Mouse (Mus musculus) neural tube, embryonic 12.5 days (tissue): ENCODE results near the gene Ssxb3. TPM values are rescaled to one million over a fixed set of nuclear protein-coding genes. Genes with fewer than 3 reads are reported as not detected.
"Not testable (repeated sequence)": the region's sequence is repeated elsewhere in the genome, so short reads cannot be mapped to it uniquely, and the experiment has no call there.

Source experiments
- ATAC-seq: fragments of 200-750 bp; cut with Nextera tagmentation; 2 replicates; pipeline ENCODE4 v1.8.0; 2017; ENCODE audit warnings: low read depth, mild to moderate bottlenecking, moderate TSS enrichment, moderate library complexity; ENCODE audit not compliant: low FRiP score
- H3K27ac ChIP-seq: fragments of 300-500 bp; sonication (generic); 2 replicates; pipeline ENCODE4 v1.5.1; 2016
- H3K27me3 ChIP-seq: fragments of 300-500 bp; sonication (generic); replicated peaks from 2 replicates; pipeline ENCODE4 v1.6.1; 2016; ENCODE audit warnings: mild to moderate bottlenecking
- H3K36me3 ChIP-seq: fragments of 300-500 bp; sonication (generic); 2 replicates; pipeline ENCODE4 v1.6.1; 2016; ENCODE audit warnings: mild to moderate bottlenecking
- H3K4me1 ChIP-seq: fragments of 300-500 bp; sonication (generic); 2 replicates; pipeline ENCODE4 v1.6.1; 2016
- H3K4me2 ChIP-seq: fragments of 300-500 bp; sonication (generic); replicated peaks from 2 replicates; pipeline ENCODE4 v1.6.1; 2016; ENCODE audit warnings: mild to moderate bottlenecking
- H3K4me3 ChIP-seq: fragments of 300-500 bp; sonication (generic); 2 replicates; pipeline ENCODE4 v1.5.1; 2016
- H3K9ac ChIP-seq: fragments of 300-500 bp; sonication (generic); 2 replicates; pipeline ENCODE4 v1.6.1; 2016; ENCODE audit warnings: mild to moderate bottlenecking
- H3K9me3 ChIP-seq: fragments of 300-500 bp; sonication (generic); 2 replicates; pipeline ENCODE4 v1.6.1; 2016; ENCODE audit warnings: mild to moderate bottlenecking
- WGBS: fragments of 180-500 bp; shearing (Covaris S2); methylation state at CpG from one replicate; pipeline ENCODE4 v1.1.7; 2016; 5-methylcytosine and 5-hydroxymethylcytosine counted together
- polyA plus RNA-seq: library from polyadenylated mRNA; unstranded; fragments of >200 nt; fragmentation: Nextera tagmentation; extraction: Ambion mirVana; gene quantifications from 2 replicates; pipeline ENCODE4 v1.2.1, GENCODE M21; 2016

The Ssxb3 gene
- not detected in 2 replicates for polyA plus RNA-seq

DNA sequence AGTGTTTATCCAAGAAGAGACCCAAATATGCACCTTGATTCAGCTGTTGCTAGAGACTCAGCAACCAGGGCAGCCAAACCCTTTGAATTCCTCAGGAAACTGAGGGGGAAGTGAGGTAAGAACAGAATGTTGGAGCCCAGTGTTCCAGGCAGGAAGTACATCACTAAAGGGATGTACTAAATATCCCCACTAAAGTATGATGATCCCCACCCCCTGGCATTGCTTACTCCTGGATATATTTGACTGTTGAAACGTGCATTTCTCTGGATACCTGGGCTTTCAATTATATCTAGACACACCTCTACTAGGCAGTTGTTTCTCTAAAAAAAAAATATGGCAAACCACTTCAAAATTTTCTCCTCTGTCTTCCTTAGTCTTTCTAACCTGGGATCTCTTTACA is at the start of gene Ssxb3:
TSS of gene Ssxb3 (minus strand) at position 101 of the 400 bp plus-strand sequence.
- not testable (repeated sequence) for H3K27me3 ChIP-seq, H3K9me3 ChIP-seq, H3K27ac ChIP-seq, H3K9ac ChIP-seq, H3K4me3 ChIP-seq, H3K36me3 ChIP-seq, H3K4me1 ChIP-seq, H3K4me2 ChIP-seq, ATAC-seq
- 41% methylated on average over 1 of the region's 1 CpGs for WGBS

GRCm38 (mm10) chrX:8548155-8548554 is 43.5 kb downstream of the Ssxb3 start, which contains the start of gene Ssxb6:
TSS of gene Ssxb6 (minus strand) at chrX:8548255.
- H3K9ac ChIP-seq, H3K27me3 ChIP-seq, H3K4me3 ChIP-seq, H3K4me1 ChIP-seq, H3K9me3 ChIP-seq, ATAC-seq, H3K36me3 ChIP-seq, H3K27ac ChIP-seq, H3K4me2 ChIP-seq: not testable (repeated sequence)
- WGBS: 75% methylated on average over 4 of the region's 4 CpGs

Other genes starting within 250 kb of the Ssxb3 start
- gene Ssxb9, start 224.8 kb downstream of the Ssxb3 start, polyA plus RNA-seq: not detected in 2 replicates
- gene Ssxb1, start 178.5 kb downstream of the Ssxb3 start, polyA plus RNA-seq: not detected in 2 replicates
- not detected in 2 replicates for gene Ssxb2, start 130.1 kb downstream of the Ssxb3 start, polyA plus RNA-seq
- not detected in 2 replicates for gene Gm14459, start 66.9 kb downstream of the Ssxb3 start, polyA plus RNA-seq
- not detected in 2 replicates for gene Ssxb6, start 43.6 kb downstream of the Ssxb3 start, polyA plus RNA-seq
- not detected in 2 replicates for gene Ssxb8, start 99.0 kb upstream of the Ssxb3 start, polyA plus RNA-seq
- not detected in 2 replicates for gene Ssx9, start 156.6 kb upstream of the Ssxb3 start, polyA plus RNA-seq
- not detected in 2 replicates for gene Ssxb5, start 211.9 kb upstream of the Ssxb3 start, polyA plus RNA-seq